Mouse (Mus musculus): ENCODE measurements around the gene Adcy10. TPM values are rescaled to one million over a fixed set of nuclear protein-coding genes. Genes with fewer than 3 reads are reported as not detected.

Gene Adcy10
- not detected for total RNA-seq (2021)
- long read RNA-seq, experiment 1, result 0 reads
- long read RNA-seq, experiment 2, partial matches to known transcripts, result 0 of 1 reads
- long read RNA-seq, experiment 2, other reads (novel, unspliced or antisense), result 1 of 1 reads

DNA sequence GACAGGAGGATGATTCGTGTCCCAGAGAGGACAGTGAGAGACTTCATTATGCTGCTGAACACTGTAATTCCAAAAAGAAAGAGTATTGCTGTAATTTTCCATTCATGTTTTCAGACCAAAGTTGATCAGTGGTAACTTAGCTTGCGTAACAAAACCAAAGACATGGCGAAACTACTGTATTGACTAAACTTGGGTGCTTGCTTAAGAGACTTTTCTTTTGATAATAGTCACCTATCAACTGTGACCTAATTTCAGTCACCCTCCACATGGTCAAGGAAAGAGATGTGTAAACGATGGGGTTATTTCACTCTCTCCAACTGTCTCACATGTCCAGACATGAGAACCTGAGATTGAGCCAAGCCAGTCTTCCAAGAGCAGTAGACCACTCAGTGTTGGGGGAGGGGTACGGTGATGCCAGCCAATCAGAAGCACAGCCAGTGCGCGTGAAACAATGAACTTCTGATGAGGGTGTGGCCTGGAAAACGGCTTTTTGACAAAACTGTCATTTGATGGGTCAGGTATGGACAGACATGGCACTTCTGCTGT, at the start of gene Adcy10:
TSS of gene Adcy10 (plus strand) at position 496 of the 546 bp plus-strand sequence.
- no peak for DNase-seq (ENCODE audit: low spot score)

GRCm38 (mm10) chr1:165438289-165439021, 46.5 kb upstream of the Adcy10 start:
- DNase-seq (ENCODE audit: low spot score), result no peak

DNA sequence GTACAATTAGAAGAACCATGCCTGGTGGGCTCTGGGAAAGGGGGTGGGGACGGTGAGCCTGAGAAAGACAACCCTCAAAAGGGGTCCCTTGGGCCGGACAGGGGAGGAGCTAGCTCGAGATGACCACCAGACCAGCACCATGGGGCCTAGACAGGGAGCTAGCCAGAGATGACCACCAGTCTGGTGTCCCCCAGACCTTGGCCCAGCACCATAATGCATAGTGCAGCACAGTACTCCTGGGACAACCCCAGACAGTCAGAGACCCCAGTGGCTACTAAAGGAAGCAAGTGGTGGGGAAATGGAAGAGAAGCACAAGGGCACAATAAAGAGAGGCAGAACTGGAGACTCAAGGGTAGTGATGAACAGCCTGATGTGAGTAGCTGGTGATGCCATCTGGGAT, 44.2 kb upstream of the Adcy10 start:
- no peak for DNase-seq (ENCODE audit: low spot score)

GRCm38 (mm10) chr1:165441201-165441600, 43.8 kb upstream of the Adcy10 start:
- DNase-seq (ENCODE audit: low spot score), result no peak

DNA sequence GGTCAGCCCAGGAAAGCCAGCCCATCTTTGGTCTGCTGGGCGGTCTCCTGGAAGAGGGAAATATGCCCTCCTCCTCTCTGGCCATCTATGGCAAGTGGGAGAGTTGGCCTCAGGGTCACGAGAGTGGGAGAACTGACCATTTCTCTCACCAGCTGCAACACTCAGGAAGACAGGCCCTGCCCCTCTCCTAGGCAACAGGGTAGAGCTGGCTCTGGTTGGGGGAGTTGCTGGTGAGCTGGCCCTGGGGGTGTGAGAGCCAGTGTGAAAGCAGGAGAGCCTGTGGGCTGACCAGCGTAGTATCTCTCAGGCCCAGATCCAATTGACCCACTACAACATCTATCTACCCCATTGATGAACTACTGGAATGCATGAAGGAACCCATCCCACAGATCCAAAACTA, 43.3 kb upstream of the Adcy10 start:
- DNase-seq (ENCODE audit: low spot score), result no peak

DNA sequence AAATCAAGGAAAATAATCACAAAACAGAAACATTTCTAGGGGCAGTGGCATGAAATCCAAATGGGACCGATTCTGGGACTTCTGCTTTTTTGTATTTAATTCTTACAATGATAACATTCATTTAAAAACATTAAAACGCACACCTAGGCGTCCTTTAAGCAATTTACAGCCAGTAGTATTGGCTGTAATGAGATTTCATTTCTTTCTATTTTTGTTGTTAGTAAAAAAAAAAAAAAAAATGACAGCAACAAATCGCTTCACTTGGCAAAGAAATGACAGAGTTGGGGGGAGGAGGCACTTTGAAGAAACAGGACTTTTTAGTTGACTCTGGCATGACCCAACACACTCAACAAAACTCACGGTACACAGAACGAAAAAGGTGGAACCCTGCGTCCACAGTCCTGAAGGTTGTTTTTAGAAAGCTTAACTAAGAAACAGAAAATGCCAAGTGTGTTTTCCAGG, 25.9 kb upstream of the Adcy10 start:
- DNase-seq (ENCODE audit: low spot score), result no peak

DNA sequence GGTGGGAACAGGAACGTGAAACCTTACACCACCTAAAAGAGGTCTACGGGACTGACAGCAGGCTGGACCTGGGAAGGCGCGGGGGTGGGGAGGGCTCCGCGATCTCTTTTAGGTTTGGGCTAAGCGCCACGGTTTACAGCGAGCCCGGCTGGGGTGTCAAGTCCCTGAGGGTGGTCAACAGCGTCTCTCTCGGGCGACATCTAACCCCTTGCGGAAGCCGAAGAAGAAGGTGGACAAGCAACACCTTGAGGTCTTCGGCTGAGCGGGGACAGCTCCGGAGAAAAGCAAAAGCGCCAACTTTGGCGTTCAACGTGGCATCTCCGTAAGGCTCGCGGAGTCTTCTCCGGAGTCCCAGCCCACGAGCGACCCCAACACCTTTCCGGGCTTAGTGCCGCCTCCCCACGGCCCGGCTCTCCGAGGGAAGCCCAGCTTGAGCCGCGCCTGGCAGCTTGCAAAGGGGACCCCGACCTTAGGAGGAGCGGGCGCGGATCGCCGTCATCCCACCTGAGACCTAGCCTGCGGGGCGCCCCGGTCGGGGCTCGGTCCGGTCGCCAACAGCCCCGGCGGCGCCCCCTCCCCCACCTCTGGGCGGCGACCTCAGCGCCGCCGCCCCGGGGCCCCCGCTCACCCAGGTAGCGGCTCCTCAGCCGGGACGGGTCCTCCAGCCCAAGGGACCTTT, 25.3 kb upstream of the Adcy10 start:
- DNase-seq (ENCODE audit: low spot score), result peak; percentile 86

DNA sequence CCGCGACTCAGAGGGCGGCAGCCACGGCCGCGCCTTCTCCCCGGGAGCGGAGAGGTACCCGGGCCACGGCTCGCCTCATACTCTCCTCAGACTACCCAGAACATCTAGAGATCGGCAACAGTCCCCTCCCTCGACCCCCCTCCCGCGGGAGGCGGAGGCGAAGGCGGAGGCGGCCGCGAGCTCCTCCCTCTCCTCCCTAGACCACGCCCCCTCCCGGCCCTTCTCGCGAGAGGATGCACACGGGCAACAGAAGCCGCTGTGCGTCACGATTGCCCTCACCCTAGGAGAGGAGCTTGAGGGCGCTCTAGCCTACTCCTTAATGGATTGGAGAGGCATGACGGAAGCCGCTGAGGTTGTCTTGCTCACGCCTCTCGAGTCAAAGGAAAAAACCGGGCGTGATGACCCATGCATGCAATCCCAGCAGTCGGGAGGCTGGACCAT, 24.6 kb upstream of the Adcy10 start, which contains the start of the genes Dcaf6 and Mpc2:
TSS of gene Dcaf6 (minus strand) at position 116 of the 441 bp plus-strand sequence.
TSS of gene Mpc2 (plus strand) at position 278 of the 441 bp plus-strand sequence.
- peak; percentile 100 for DNase-seq (ENCODE audit: low spot score)

- peak; percentile 99 for DNase-seq (ENCODE audit: low spot score)
Measured at GRCm38 (mm10) chr1:165460801-165461377, 24.1 kb upstream of the Adcy10 start.

DNA sequence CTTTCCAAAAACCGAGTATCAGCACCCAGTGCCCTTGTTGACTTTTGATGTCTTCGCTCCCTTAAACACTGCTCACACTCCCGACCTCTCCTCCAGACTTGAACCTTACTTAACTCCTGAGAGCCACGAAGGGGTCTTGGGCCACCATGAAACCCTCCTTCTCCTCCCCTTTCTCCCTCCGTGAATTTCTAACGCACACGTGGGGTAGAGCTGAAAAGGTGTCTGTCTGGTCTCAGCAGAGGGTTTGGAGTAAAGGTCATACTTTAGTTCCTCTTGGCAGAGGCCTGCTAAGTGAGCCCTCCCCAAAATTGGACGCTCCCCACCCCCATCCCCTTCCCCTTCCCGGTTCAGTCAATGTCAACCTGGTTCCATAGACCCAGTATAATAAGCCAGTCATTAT, 23.3 kb upstream of the Adcy10 start:
- no peak for DNase-seq (ENCODE audit: low spot score)

DNA sequence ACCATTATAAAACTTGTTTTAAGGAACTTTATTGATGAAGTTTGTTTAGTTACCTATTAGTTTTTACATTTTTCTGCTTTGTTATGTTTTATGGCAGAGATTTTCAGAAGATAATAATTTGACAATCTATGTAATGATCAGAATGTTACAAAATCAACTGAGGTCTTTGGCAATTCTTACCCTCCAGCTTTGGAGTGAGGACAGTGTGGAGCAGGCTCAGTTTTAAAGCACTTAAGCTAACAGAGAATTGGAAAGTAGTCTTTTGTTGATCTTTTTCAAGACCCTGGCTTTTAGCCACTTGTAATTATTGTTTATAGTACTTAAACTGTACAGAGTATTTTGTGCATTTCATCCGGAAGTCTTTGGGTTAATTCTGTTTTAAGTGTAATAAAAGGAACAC, 22.1 kb upstream of the Adcy10 start:
- DNase-seq (ENCODE audit: low spot score), result no peak

DNA sequence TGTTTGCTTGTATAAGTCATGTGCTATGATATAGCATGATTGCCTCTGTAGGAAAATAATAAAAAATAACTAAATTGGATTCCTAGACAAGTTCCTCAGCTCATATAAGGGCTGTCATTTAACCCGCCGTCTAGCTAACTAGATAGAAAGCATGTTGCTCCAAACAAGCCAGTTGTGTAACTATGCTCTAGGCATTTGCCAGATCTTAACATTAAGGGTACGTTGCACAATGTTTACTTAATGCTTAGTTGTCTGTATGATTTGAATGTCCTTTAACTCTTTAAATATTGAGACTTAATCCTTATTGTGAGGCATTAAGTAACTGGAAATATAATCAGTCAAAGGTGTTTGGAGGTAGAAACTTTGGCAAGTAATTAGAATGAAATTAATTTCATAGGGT, 20.4 kb upstream of the Adcy10 start:
- DNase-seq (ENCODE audit: low spot score), result no peak

DNA sequence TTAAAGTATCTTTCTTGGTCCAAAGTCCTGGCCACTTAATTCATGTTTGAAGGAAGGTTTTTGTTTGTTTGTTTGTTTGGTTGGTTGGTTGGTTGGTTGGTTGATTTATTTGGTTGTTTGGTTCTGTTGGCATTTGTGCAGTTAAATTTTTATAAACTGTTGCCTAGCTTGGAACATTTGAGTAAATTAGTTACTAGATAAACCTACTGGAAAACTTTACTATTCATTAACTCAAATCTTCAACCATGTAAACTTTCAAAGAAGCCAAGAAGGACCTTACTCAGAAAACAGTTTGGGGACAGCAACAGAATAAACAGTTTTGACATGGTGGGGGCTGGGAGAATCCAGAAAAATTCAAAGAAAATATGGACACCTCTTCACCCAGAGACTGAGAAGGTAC, 16.0 kb upstream of the Adcy10 start:
- DNase-seq (ENCODE audit: low spot score), result no peak

- DNase-seq (ENCODE audit: low spot score), result no peak
Measured at GRCm38 (mm10) chr1:165469717-165470116, 15.3 kb upstream of the Adcy10 start.

- no peak for DNase-seq (ENCODE audit: low spot score)
Measured at GRCm38 (mm10) chr1:165471490-165471889, 13.5 kb upstream of the Adcy10 start.

- DNase-seq (ENCODE audit: low spot score), result no peak
Measured at GRCm38 (mm10) chr1:165486108-165486507, 1.1 kb downstream of the Adcy10 start.

GRCm38 (mm10) chr1:165489197-165489596, 4.2 kb downstream of the Adcy10 start:
- no peak for DNase-seq (ENCODE audit: low spot score)

DNA sequence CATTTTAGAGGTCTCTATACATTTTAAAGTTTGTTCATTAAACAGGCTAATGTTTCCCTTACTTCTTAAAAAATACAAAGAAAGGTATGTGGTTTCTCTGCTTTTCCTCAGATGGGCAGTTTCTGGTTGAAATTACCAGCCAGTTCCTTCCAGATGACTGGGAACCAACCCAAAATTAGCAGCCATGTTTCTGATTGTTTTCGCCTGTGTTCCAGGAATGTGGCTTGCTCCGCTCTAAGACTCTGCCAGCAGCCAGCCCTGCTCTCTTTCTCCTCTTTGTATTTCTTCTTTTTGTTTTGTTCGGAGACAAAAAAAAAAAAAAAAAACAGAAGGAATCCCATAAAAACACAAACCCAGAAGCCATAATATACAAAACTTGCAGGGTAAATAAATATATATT, 13.9 kb downstream of the Adcy10 start:
- no peak for DNase-seq (ENCODE audit: low spot score)

DNA sequence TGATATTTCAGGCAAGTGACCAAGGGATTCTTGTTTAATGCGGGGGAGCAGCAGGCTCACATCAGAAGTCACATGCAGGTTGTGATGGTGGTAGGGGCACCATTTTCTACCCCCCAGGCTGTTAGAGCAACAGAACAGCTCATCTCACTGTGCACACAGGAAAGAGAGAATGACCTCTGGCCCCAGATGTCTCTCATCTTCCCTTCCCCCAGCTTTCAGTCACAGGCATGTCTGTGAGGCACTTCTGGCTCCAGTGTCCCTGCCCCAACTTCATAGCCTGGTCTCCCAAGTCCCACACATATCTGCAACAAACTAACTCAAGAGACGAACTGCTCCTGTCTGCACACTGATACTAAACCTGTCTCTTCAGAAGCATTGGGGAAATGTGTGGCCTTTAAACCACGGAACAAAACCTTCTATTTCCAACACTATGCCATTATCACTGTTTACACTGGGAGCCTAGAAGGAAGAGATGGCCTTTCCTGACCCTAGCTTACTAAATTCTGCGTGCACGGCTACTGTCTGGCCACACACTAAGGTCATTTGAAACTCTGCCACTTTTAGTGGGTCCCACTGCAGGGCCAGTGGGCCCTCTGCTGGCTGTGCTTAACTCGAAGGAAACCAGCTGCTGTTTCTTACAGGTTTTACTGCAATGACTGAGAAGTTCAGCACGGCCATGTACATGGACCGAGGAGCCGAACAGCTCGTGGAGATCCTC, 18.5 kb downstream of the Adcy10 start:
- peak; percentile 48 for DNase-seq (ENCODE audit: low spot score)

DNA sequence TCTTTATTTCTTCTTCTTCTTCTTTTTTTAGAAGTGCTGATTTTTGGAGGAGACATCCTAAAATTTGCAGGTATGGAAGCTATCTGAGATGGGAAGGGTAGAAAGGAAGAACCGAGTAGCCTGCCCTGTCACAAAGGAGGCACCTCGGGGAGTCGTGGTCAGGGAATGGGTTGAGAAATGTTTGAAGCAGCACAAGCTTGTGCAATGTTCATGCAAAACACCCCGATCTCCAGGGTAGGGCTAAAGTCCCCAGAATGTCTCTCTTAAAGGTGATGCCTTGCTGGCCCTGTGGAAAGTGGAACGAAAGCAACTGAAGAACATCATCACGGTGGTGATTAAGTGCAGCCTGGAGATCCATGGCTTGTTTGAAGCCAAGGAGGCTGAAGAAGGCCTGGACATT, 21.3 kb downstream of the Adcy10 start:
- no peak for DNase-seq (ENCODE audit: low spot score)

DNA sequence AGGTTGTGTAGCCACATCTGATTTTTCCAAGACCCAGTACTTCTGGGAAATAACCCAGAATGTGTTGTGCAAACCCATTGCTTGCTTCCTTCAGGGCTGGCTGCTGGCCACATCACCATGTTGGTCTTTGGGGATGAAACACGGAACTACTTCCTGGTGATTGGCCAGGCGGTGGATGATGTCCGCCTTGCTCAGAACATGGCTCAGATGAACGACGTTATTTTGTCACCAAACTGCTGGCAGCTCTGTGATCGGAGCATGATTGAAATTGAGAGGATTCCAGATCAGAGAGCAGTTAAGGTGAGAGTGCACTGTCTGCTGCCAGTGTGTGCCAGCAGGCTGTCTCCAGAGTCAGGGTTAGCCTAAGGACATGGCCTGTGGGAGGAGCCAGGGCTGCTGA, 25.2 kb downstream of the Adcy10 start:
- peak; percentile 40 for DNase-seq (ENCODE audit: low spot score)
